In genomic region chr13:113262822-113263221, GRCm38 (mm10) we compare ENCODE assay signal across 12 mouse cellular contexts. TPM values are rescaled to one million over a fixed set of nuclear protein-coding genes. Genes with fewer than 3 reads are reported as not detected.
DNase-seq lines count a peak whose midpoint lies in the region; ATAC-seq and TF ChIP-seq lines count a peak whose summit lies in the region.
"Had no signal": no experiment of that assay in that cellular context is flagged by ENCODE, and none has a peak within 500 bp of the region (broad histone marks: within the 10 kb centered on the region; RNA-seq: fewer than 3 reads in every experiment).

No protein-coding gene starts in this region.

- H3K9ac ChIP-seq in heart, embryonic 16.5 days (ENCODE audit: low read length): no peak overlapping the region
- no peak overlapping the region for H3K9ac ChIP-seq in heart, adult 2 months (ENCODE audit: low read depth, low read length)
- no peak overlapping the region for H3K9ac ChIP-seq in midbrain, postnatal 0 days (replicated peaks; ENCODE audit: low read length, poor library complexity, severe bottlenecking)
- H3K9ac ChIP-seq in midbrain, embryonic 11.5 days (ENCODE audit: low read length): no peak overlapping the region
- H3K9ac ChIP-seq: kidney, embryonic 15.5 days; midbrain, embryonic 15.5 days had no signal

- 52% methylated on average over 12 of the region's 12 CpGs for WGBS in heart, embryonic 16.5 days
- 40% methylated on average over 12 of the region's 12 CpGs for WGBS in heart, adult 2 months
- WGBS in midbrain, postnatal 0 days: 56% methylated on average over 12 of the region's 12 CpGs
- 89% methylated on average over 12 of the region's 12 CpGs for WGBS in midbrain, embryonic 11.5 days

- no peak for DNase-seq in heart, adult 2 months
- DNase-seq in midbrain, postnatal 0 days (ENCODE audit: low spot score): peak; percentile 73
- DNase-seq in midbrain, embryonic 11.5 days (ENCODE audit: low spot score, missing footprints): no peak
- DNase-seq in layer of hippocampus, adult 2 months (ENCODE audit: low spot score in 2 of 2): peak; percentile 33 to 38
- DNase-seq in adrenal gland, adult 2 months: no peak
- no peak for DNase-seq in spleen, postnatal 4 days (ENCODE audit: low spot score in 2 of 2)

- no peak for TF ChIP-seq POLR2A in heart, adult 2 months (IDR thresholded peaks at IDR 0.05; ENCODE audit: insufficient read depth, low read depth, low read length)

- no peak overlapping the region for H3K4me3 ChIP-seq in heart, embryonic 16.5 days (ENCODE audit: low read length)
- H3K4me3 ChIP-seq in heart, adult 2 months: no peak overlapping the region
- H3K4me3 ChIP-seq in midbrain, postnatal 0 days (ENCODE audit: low read depth, low read length): no peak overlapping the region
- no peak overlapping the region for H3K4me3 ChIP-seq in midbrain, embryonic 11.5 days (ENCODE audit: low read depth, low read length)
- no peak overlapping the region for H3K4me3 ChIP-seq in layer of hippocampus, adult 2 months
- H3K4me3 ChIP-seq: kidney, embryonic 15.5 days; midbrain, embryonic 15.5 days had no signal

- no peak for ATAC-seq in heart, embryonic 16.5 days (replicated peaks; ENCODE audit: extremely low read depth, insufficient read depth, low FRiP score)
- ATAC-seq in midbrain, postnatal 0 days (ENCODE audit: low FRiP score): no peak
- ATAC-seq in midbrain, embryonic 11.5 days (ENCODE audit: low FRiP score): no peak
- ATAC-seq: midbrain, embryonic 15.5 days had no signal

- no peaks in the 10 kb centered on the region for H3K9me3 ChIP-seq in heart, embryonic 16.5 days (replicated peaks; ENCODE audit: control insufficient read depth, low read length)
- H3K9me3 ChIP-seq in midbrain, postnatal 0 days (ENCODE audit: low read length): no peaks in the 10 kb centered on the region
- no peaks in the 10 kb centered on the region for H3K9me3 ChIP-seq in midbrain, embryonic 11.5 days (ENCODE audit: control insufficient read depth, low read length)
- H3K9me3 ChIP-seq: G1E; kidney, embryonic 15.5 days; midbrain, embryonic 15.5 days had no signal

- H3K79me2 ChIP-seq in heart, adult 2 months (replicated peaks; ENCODE audit: control insufficient read depth, insufficient read depth, low read length): no peaks in the 10 kb centered on the region

- H3K36me3 ChIP-seq in heart, embryonic 16.5 days (ENCODE audit: control insufficient read depth, insufficient read depth): no peaks in the 10 kb centered on the region
- H3K36me3 ChIP-seq in heart, adult 2 months (ENCODE audit: control insufficient read depth, insufficient read depth, low read length): no peaks in the 10 kb centered on the region
- no peaks in the 10 kb centered on the region for H3K36me3 ChIP-seq in midbrain, postnatal 0 days (ENCODE audit: insufficient read depth, low read length)
- no peaks in the 10 kb centered on the region for H3K36me3 ChIP-seq in midbrain, embryonic 11.5 days (ENCODE audit: control insufficient read depth, insufficient read depth, low read length)
- H3K36me3 ChIP-seq: G1E; kidney, embryonic 15.5 days; midbrain, embryonic 15.5 days had no signal

- TF ChIP-seq CTCF in heart, adult 2 months (IDR thresholded peaks at IDR 0.05): no peak
- TF ChIP-seq CTCF in midbrain, postnatal 0 days (IDR thresholded peaks at IDR 0.05): no peak
- TF ChIP-seq CTCF in layer of hippocampus, adult 2 months (conservative IDR thresholded peaks at IDR 0.05): no peak

- no peaks in the 10 kb centered on the region for H3K27me3 ChIP-seq in heart, embryonic 16.5 days (ENCODE audit: control insufficient read depth, insufficient read depth, low read length)
- no peaks in the 10 kb centered on the region for H3K27me3 ChIP-seq in heart, adult 2 months (ENCODE audit: control insufficient read depth, insufficient read depth, low read length)
- H3K27me3 ChIP-seq in midbrain, postnatal 0 days (ENCODE audit: insufficient read depth, low read length): no peaks in the 10 kb centered on the region
- no peaks in the 10 kb centered on the region for H3K27me3 ChIP-seq in midbrain, embryonic 11.5 days (ENCODE audit: control insufficient read depth, insufficient read depth, low read length)
- H3K27me3 ChIP-seq: kidney, embryonic 15.5 days; midbrain, embryonic 15.5 days had no signal

- H3K27ac ChIP-seq in heart, embryonic 16.5 days (ENCODE audit: low read length): no peak overlapping the region
- H3K27ac ChIP-seq in heart, adult 2 months: no peak overlapping the region
- H3K27ac ChIP-seq in midbrain, postnatal 0 days (ENCODE audit: low read depth, low read length): no peak overlapping the region
- H3K27ac ChIP-seq in midbrain, embryonic 11.5 days (ENCODE audit: low read depth, low read length): no peak overlapping the region
- H3K27ac ChIP-seq in layer of hippocampus, adult 2 months: no peak overlapping the region
- H3K27ac ChIP-seq: kidney, embryonic 15.5 days; midbrain, embryonic 15.5 days had no signal

- H3K4me2 ChIP-seq in heart, embryonic 16.5 days (ENCODE audit: low read depth, low read length): peak overlapping the region; percentile 17; the same call in 1 of the 2 replicates
- no peak overlapping the region for H3K4me2 ChIP-seq in midbrain, postnatal 0 days (ENCODE audit: low read depth, low read length, poor library complexity, severe bottlenecking)
- no peak overlapping the region for H3K4me2 ChIP-seq in midbrain, embryonic 11.5 days
- H3K4me2 ChIP-seq: kidney, embryonic 15.5 days; midbrain, embryonic 15.5 days had no signal

- H3K4me1 ChIP-seq in heart, embryonic 16.5 days (ENCODE audit: control insufficient read depth, insufficient read depth, low read length): peaks cover 6% of the 10 kb centered on the region; the same call in 1 of the 2 replicates
- no peaks in the 10 kb centered on the region for H3K4me1 ChIP-seq in heart, adult 2 months (ENCODE audit: control insufficient read depth, insufficient read depth, low read length)
- H3K4me1 ChIP-seq in midbrain, postnatal 0 days (ENCODE audit: insufficient read depth, low read length): no peaks in the 10 kb centered on the region; the same call in 1 of the 2 replicates
- H3K4me1 ChIP-seq in midbrain, embryonic 11.5 days (ENCODE audit: control insufficient read depth, insufficient read depth, low read length): no peaks in the 10 kb centered on the region
- H3K4me1 ChIP-seq: kidney, embryonic 15.5 days; midbrain, embryonic 15.5 days had no signal

- no peak for TF ChIP-seq EP300 in heart, adult 2 months (IDR thresholded peaks at IDR 0.05; ENCODE audit: insufficient read depth, low read depth, low read length)

- intact Hi-C loops in heart, adult 2 months (cut with DNase I): loop anchor here (5.0 kb wide), 1 partner anchor 51 kb away; no protein-coding TSS in a partner anchor

RNA-seq across cellular contexts. Expression of gene BC067074, which starts 30.1 kb away (rescaled TPM):
- polyA plus RNA-seq in heart, embryonic 16.5 days (2015; fragmentation: Nextera tagmentation; extraction: Ambion mirVana): 2.1 and 2.7 TPM in 2 replicates
- 1 to 10 TPM; 2.0 to 2.3 TPM for total RNA-seq in heart, adult 2 months (2021)
- polyA plus RNA-seq in heart, adult 2 months (2012; rRNA removed): 1.4 and 1.8 TPM in 2 replicates
- 2.4 and 3.5 TPM in 2 replicates for total RNA-seq in midbrain, postnatal 0 days (2014; rRNA removed)
- polyA plus RNA-seq in midbrain, postnatal 0 days (2015; fragmentation: Nextera tagmentation; extraction: Ambion mirVana): 0.48 and 0.72 TPM in 2 replicates
- polyA plus RNA-seq in midbrain, embryonic 11.5 days (2014; fragmentation: Nextera tagmentation; extraction: Ambion mirVana): 1.3 and 1.5 TPM in 2 replicates
- total RNA-seq in layer of hippocampus, adult 2 months (2021): 1 to 10 TPM in 1 of 2 experiments, under 1 TPM in 1; 0.86 to 1.6 TPM
- under 1 TPM; 0.69 to 0.98 TPM for total RNA-seq in adrenal gland, adult 2 months (2021)
- 0.48 TPM in 2 replicates for polyA plus RNA-seq in adrenal gland, adult 2 months (2012; rRNA removed)
- polyA plus RNA-seq: G1E; liver, adult 2 months had no signal

RNA-seq across cellular contexts. Expression of gene Gzmk, which starts 37.1 kb away (rescaled TPM):
- polyA plus RNA-seq in heart, embryonic 16.5 days (2015; fragmentation: Nextera tagmentation; extraction: Ambion mirVana): not detected in 2 replicates
- not detected for total RNA-seq in heart, adult 2 months (2021)
- not detected in 2 replicates for polyA plus RNA-seq in heart, adult 2 months (2012; rRNA removed)
- not detected in 2 replicates for total RNA-seq in midbrain, postnatal 0 days (2014; rRNA removed)
- polyA plus RNA-seq in midbrain, postnatal 0 days (2015; fragmentation: Nextera tagmentation; extraction: Ambion mirVana): 0.17 TPM in 1 of 2 replicates, not detected in the other
- polyA plus RNA-seq in midbrain, embryonic 11.5 days (2014; fragmentation: Nextera tagmentation; extraction: Ambion mirVana): not detected in 2 replicates
- total RNA-seq in layer of hippocampus, adult 2 months (2021): under 1 TPM in 1 of 2 experiments, not detected in 1; 0.28 TPM
- total RNA-seq in adrenal gland, adult 2 months (2021): not detected
- polyA plus RNA-seq in adrenal gland, adult 2 months (2012; rRNA removed): not detected in 2 replicates
- total RNA-seq: G1E; gastrocnemius, postnatal 4 days; liver, adult 2 months had no signal
- polyA plus RNA-seq: G1E; kidney, embryonic 15.5 days; liver, adult 2 months; midbrain, embryonic 15.5 days had no signal

RNA-seq across cellular contexts. Expression of gene Esm1, which starts 53.4 kb away (rescaled TPM):
- 1.9 and 2.5 TPM in 2 replicates for polyA plus RNA-seq in heart, embryonic 16.5 days (2015; fragmentation: Nextera tagmentation; extraction: Ambion mirVana)
- under 1 TPM; 0.34 to 0.94 TPM for total RNA-seq in heart, adult 2 months (2021)
- polyA plus RNA-seq in heart, adult 2 months (2012; rRNA removed): 0.53 and 1.4 TPM in 2 replicates
- total RNA-seq in midbrain, postnatal 0 days (2014; rRNA removed): 0.44 and 1.1 TPM in 2 replicates
- 1.2 and 3.0 TPM in 2 replicates for polyA plus RNA-seq in midbrain, postnatal 0 days (2015; fragmentation: Nextera tagmentation; extraction: Ambion mirVana)
- 0.86 and 0.97 TPM in 2 replicates for polyA plus RNA-seq in midbrain, embryonic 11.5 days (2014; fragmentation: Nextera tagmentation; extraction: Ambion mirVana)
- total RNA-seq in layer of hippocampus, adult 2 months (2021): not detected
- total RNA-seq in adrenal gland, adult 2 months (2021): 10 to 100 TPM in 1 of 2 experiments, 1 to 10 TPM in 1; 8.2 to 12.8 TPM
- 5.4 and 9.6 TPM in 2 replicates for polyA plus RNA-seq in adrenal gland, adult 2 months (2012; rRNA removed)
- total RNA-seq: G1E had no signal
- polyA plus RNA-seq: G1E had no signal

Comparison
In these comparisons a context has a peak if more than half of its experiments do, and no peak if none do; other contexts are left out.
1. DNase-seq: peak in midbrain, postnatal 0 days (single experiment) and layer of hippocampus, adult 2 months (2 of 2); none in heart, adult 2 months (0 of 2), midbrain, embryonic 11.5 days (single experiment), adrenal gland, adult 2 months (single experiment) and spleen, postnatal 4 days (0 of 2).